Mouse (Mus musculus) cerebellum, adult 9-11 months (tissue): ENCODE data around the gene Pik3r2.
A peak's percentile ranks its signal among the peaks of the same experiment; 100 is the strongest.

Source experiments
- DNase-seq: peaks from one replicate; pipeline ENCODE4 v3.0.0; 2022

Pik3r2 gene

DNA sequence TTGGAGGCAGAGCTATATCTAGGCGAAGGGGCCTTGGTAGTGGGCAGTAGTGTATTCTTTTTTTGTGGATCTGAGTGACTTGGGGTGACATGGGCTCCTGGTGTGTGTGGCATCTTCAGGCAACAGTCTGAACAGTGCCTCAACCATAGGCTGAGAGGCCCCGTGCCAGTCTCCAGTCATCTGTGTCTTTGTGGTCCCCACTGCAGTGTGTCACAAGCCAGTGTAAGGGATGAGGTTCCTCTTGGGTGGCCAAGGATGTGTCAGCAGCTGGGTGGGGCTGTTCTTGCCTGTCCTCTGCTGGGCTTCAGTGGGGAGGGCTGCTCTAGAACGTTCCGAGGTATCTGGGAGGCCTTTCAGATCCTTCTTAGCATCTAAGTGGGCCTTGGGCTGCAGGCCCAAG lies 45.6 kb downstream of the Pik3r2 start:
- no peak for DNase-seq

DNA sequence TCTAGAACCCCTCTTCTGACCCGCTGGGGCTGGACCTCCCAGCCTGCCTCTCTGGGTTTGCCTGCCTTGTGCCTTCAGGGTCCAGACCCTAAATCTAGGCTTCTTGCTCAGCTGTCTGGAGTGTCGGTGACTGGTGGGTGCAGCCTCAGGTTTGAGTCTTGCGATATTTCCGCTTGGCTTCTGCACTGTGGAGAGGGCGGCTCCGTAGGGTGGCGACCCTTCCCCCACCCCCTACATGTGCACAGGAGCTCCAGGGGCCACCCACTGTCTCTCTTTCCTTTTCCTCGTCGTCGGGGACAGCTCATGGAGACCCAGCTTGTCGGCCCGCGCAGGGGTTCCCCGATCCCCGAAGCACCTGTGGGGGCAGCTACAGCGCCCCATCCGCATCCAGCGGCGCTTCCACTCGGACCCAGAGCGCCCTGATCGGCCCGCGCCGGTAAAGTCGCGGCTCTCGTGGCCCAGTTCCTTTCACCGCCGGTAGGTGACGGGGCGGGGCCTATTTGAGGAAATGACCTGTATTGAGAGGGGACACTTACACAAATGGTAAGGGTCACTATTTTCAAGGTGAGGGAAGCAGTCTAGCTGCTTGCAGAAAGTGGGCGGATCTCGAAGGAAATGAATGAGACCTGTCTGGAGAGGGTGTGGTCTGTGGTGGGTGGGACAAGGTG lies 46.6 kb downstream of the Pik3r2 start:
- DNase-seq: no peak

DNA sequence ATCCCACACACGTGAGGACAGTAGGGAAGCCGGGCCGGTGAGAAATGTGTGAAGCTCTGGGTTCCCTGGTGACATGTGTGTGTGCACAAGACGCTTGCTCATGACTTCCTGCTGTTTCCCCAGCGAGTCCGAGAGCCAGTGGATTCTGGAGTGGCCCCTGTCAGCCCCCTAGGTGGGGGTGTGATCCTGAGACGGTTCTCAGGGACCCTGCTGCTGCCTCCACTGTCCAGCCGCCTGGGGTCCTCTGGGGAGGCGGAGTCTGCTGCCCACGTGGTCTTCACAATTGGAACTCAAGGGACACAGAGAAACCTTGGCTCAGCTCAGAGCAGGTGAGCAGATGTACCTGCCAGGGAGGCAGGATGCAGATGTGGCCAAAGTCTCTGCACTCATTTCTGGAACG lies 49.8 kb downstream of the Pik3r2 start:
- no peak for DNase-seq

DNA sequence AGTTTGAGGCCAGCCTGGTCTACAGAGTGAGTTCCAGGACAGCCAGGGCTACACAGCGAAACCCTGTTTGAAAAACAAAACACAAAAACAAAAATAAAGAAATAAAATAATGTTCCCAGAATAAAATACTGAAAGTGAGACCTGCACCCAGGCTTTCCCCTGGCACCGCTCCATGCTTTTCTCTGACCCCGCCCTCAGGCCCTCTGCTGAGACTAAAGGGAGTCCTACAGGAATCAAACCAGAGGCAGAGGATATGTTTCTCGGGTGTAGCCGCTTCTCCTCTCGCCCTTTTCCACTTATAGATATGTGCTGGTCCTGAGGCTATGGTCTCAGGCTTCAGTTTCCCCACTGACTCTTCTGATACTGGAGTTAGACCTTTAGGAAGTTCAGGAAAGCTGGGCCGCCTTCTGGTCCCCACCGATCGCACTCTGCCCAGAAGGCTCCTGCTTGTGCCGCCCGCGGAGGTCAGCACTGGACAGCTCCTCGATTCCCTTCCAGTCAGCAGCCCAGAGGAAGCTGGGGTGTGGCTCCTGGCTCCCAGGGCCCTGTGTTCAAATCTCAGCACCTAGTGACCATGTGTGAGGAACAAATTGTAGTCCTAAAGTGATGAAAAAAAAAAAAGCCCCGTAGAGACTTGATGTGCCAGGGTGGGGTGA lies 50.6 kb downstream of the Pik3r2 start:
- no peak for DNase-seq

DNA sequence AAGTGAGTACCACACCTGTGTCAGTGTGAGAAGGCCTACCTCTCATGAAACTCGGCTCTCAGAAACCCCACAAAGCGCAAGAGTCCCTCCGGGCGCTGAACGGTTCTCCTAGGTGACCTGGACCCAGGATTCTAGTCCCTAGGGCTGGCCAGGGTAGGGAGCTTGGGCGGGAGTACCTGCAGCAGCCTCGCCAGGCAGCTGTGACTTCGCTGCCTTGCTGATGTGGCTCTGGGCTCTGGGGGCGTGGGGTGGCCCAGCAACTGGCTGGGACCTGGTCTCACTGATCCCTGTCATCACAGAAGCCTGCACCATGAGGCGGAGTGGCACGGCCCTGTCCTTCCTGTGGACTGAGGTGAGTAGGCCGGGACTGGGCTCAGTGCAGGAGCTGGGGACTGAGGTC lies 52.3 kb downstream of the Pik3r2 start:
- DNase-seq: no peak

DNA sequence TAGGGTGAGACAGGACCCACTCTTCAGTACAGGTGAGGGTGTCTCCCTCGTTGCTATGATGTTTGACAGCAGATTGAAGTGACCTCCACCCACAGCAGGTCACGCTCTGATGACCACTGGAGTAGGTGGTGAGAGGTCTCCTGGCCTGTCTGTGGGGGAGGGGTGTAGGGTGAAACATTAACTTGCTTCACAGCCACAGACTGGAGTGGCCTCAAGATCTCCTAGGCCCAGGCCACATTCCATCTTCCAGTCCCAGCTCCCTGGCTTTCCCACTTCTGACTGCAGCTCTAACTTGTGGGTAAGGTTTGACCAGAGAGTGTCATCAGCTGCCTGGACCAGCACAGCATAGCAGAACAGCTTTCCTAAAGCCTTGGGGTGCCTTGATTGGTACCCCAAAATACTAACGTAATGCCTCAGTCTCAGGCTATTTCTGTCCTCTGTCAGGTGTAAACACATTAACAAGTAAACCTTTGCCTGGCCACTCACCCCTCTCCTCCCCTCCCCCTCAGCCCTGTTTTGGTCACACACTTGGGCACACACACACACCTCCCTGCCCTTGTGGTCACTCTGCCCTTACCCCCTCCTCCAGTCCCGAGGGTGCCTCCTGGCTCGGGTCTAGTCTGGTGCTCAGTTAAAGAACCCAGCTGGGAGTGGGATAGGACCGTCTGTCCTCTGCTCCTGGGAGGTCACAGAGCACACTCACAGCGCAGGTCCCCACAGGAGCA lies 52.9 kb downstream of the Pik3r2 start, which contains the start of gene Pde4c:
Gene Pde4c (plus strand): TSS at position 235 of the 725 bp plus-strand sequence.
- no peak for DNase-seq

DNA sequence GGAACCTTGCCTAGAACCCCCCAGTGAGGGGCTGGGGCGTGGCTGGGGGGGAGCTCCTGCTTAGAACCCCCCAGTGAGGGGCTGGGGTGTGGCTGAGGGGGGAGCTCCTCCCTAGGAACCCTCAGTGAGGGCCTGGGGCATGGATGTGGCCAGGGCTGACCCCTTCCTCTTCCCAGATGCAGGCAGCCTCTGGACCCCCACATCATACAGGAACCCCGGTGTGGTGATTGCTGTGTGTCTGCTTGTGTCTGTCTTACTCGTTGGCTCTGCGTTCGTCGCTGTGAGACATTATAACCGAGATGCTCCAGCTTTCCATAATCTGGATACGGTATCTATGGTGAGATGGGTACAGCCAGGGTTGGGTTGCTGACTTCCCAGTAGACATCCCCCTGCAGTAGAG lies 54.9 kb downstream of the Pik3r2 start:
- DNase-seq: peak; percentile 25

DNA sequence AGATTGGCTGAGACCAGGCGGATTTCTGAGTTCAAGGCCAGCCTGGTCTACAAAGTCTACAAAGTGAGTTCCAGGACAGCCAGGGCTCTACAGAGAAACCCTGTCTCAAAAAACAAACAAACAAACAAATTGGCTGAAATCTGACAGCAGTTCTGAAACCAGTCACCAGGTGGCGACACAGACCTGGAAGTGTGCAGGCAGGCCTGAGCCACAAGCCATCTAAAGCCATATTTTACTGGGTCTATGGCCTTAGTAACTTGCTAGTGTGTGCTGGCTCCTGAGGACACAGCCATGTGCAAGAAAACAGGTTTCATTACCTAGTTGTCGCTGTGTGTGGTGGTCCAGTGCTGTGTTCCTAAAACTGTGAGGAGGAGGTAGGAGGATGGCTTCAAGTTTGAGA lies 55.8 kb downstream of the Pik3r2 start:
- peak; percentile 70 for DNase-seq

DNA sequence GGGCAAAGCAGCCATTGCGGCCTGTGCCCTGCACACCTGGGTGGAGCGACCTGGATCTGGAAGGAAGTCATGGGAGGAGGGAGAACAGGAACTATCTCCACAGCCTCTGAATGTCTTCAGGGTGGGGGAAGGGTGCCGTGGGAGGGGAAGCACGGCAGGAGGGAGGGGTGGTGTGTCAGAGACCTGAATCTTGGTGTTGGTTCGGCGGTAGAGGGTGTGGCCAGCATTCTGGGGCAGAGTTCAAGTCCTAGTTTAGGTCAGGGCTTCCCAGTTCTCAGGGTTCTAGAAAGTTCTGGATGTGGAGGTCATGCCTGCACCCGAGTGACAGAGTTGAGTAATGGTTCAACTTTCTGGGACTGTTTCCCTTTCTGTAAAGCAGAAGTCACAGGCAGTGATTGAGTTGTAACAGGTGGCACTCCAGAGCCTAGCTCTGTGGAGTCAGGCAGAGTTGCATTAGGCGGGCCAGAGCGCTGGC lies 56.7 kb downstream of the Pik3r2 start:
- peak; percentile 37 for DNase-seq

DNA sequence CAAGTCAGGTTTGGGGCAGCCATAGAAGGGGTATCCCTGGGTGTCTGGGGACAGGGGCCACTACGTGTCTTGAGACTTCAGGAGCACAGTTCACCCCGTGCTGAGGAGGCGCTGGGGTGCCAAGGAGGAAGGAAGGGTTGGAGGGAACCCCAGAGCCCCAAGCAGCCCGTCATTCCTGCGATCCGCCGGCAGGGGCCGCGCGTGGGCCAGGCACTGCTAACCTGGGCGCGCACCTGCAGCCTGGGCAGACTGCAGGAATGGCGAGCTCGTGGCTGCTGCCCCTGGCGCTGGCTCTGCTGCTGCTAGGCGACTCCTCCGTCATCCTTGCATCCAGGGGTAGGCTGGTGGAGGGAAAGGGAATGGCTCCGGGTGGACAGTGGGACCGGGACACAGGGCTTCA lies 58.2 kb downstream of the Pik3r2 start, which contains the start of gene Gm3336:
Gene Gm3336 (plus strand): TSS at position 247 of the 400 bp plus-strand sequence.
- peak; percentile 75 for DNase-seq
